Mouse (Mus musculus) small intestine, adult 2 months (tissue): ENCODE data around the gene Eif3c.

Experiments
- CTCF ChIP-seq: fragments of 200-500 bp; IDR thresholded peaks from 2 replicates; pipeline ENCODE4 v1.5.1; 2012; ENCODE audit warnings: low read depth, mild to moderate bottlenecking, control low read depth, inconsistent platforms, low read length, moderate library complexity, mixed read lengths; ENCODE audit not compliant: insufficient replicate concordance, insufficient read length; ENCODE audit errors: extremely low read depth
- POLR2A ChIP-seq: fragments of 200-500 bp; IDR thresholded peaks from 2 replicates; pipeline ENCODE4 v1.6.1; 2012; ENCODE audit warnings: low read depth, mild to moderate bottlenecking, control low read depth, inconsistent platforms, low read length, moderate library complexity

GRCm38 (mm10) chr7:126519513-126519912 is 46.7 kb downstream of the Eif3c start:
- TF ChIP-seq CTCF (no peak), POLR2A (no peak)
